Mouse (Mus musculus): Measurements from ENCODE around the gene Pabpc4. TPM values are rescaled to one million over a fixed set of nuclear protein-coding genes. Genes with fewer than 3 reads are reported as not detected.

The Pabpc4 gene
- polyA plus RNA-seq (2015; fragmentation: Illumina TruSeq; extraction: RNeasy Lipid Tissue Mini Kit (QIAGEN cat#74804); ENCODE audit: insufficient read depth, low read depth, low replicate concordance) = 116 TPM

DNA sequence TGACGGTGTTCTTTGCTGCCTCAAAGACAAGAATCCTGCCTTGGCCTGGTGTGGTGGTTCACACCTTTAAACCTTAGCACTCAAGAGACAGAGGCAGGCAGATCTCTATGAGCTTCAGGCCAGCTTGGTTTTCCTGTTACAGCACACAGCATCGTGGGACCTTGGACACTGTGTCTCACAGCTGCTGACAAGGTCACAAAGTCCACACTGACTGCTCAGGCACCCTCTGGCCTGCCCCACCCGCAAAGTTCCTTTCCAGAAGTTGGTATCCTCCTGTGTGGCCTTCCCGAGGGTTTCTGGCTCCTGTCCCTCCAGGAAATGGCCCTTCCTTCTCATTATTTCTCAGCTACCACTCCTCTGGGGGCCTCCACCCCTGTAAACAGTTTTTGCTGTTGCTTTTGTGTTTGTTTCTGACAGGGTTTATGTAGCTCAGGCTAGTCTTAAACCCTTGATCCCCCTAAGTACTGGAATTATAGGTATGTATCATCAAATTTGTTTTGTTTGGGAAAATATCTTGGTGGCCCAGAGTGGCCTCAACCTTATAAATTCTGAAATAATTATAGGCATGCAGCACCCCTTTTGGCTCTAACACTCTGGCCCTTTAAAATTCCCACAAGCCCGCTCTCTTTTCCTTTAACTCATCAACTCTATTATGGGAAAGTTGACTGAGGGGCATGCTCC, at the start of gene Pabpc4:
Pabpc4 (plus strand) TSS at position 631 of the 681 bp plus-strand sequence.

GRCm38 (mm10) chr4:123233492-123234084, 28.6 kb upstream of the Pabpc4 start, which contains the start of gene Heyl:
Heyl (plus strand) TSS chr4:123233556.

GRCm38 (mm10) chr4:123323534-123323933, 61.4 kb downstream of the Pabpc4 start, which contains the start of gene Oxct2a:
Oxct2a (minus strand) TSS chr4:123323634.

DNA sequence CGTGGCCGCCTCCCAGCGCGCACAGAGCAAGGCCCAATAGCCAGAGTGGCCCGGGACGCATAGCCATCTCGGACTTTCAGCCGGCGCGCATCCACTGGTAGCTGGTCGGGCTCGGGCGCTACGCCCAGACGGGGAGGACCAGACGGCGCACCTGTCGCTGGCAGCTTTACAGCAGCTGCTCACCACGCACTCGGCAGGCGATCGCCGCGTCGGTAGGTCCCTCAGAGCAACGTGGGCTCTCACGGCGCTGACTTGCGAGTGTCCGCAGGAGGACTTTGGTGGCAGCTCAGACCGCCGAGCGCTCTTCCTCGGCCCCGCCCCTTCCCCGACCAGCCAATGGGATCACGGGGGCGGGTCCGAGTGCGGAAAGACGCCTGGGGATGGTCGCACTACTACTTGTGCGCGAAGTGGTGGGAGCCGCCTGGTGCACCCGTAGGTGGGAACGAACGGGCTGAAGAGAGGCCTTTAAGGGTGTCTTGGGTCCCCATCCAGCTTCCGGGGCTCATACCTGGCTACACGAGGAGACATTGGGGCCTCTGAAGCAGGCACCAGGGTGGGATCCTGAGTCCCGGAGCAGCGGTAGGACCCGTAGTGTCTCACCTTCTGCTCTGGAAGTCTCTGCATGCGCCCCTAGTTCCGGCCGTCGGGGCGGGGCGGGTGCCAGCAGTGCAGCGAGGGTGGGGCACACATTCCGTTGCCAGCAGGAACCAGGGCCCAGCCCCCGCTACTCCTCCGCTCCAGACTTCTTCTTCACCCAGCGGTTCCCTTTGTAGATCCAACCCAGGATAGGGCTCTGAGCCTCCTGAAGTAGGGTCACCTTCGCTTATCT, 80.7 kb downstream of the Pabpc4 start, which contains the start of gene Bmp8a:
Bmp8a (minus strand) TSS at position 611 of the 829 bp plus-strand sequence.

Other genes starting within 250 kb of the Pabpc4 start
- gene Trit1, start 245.8 kb upstream of the Pabpc4 start, polyA plus RNA-seq (2015; fragmentation: Illumina TruSeq; extraction: RNeasy Lipid Tissue Mini Kit (QIAGEN cat#74804); ENCODE audit: insufficient read depth, low read depth, low replicate concordance) = 6.7 TPM
- gene Bmp8b, start 157.2 kb upstream of the Pabpc4 start, polyA plus RNA-seq (2015; fragmentation: Illumina TruSeq; extraction: RNeasy Lipid Tissue Mini Kit (QIAGEN cat#74804); ENCODE audit: insufficient read depth, low read depth, low replicate concordance) = not detected
- not detected for gene Oxct2b, start 146.1 kb upstream of the Pabpc4 start, polyA plus RNA-seq (2015; fragmentation: Illumina TruSeq; extraction: RNeasy Lipid Tissue Mini Kit (QIAGEN cat#74804); ENCODE audit: insufficient read depth, low read depth, low replicate concordance)
- 10.2 TPM for gene Ppie, start 122.4 kb upstream of the Pabpc4 start, polyA plus RNA-seq (2015; fragmentation: Illumina TruSeq; extraction: RNeasy Lipid Tissue Mini Kit (QIAGEN cat#74804); ENCODE audit: insufficient read depth, low read depth, low replicate concordance)
- gene Hpcal4, start 79.1 kb upstream of the Pabpc4 start, polyA plus RNA-seq (2015; fragmentation: Illumina TruSeq; extraction: RNeasy Lipid Tissue Mini Kit (QIAGEN cat#74804); ENCODE audit: insufficient read depth, low read depth, low replicate concordance) = 0.39 TPM
- not detected for gene Nt5c1a, start 60.8 kb upstream of the Pabpc4 start, polyA plus RNA-seq (2015; fragmentation: Illumina TruSeq; extraction: RNeasy Lipid Tissue Mini Kit (QIAGEN cat#74804); ENCODE audit: insufficient read depth, low read depth, low replicate concordance)
- 3.2 TPM for gene Heyl, start 28.8 kb upstream of the Pabpc4 start, polyA plus RNA-seq (2015; fragmentation: Illumina TruSeq; extraction: RNeasy Lipid Tissue Mini Kit (QIAGEN cat#74804); ENCODE audit: insufficient read depth, low read depth, low replicate concordance)
- gene Oxct2a, start 61.3 kb downstream of the Pabpc4 start, polyA plus RNA-seq (2015; fragmentation: Illumina TruSeq; extraction: RNeasy Lipid Tissue Mini Kit (QIAGEN cat#74804); ENCODE audit: insufficient read depth, low read depth, low replicate concordance) = not detected
- gene Bmp8a, start 80.9 kb downstream of the Pabpc4 start, polyA plus RNA-seq (2015; fragmentation: Illumina TruSeq; extraction: RNeasy Lipid Tissue Mini Kit (QIAGEN cat#74804); ENCODE audit: insufficient read depth, low read depth, low replicate concordance) = not detected

Data from pancreas, adult 10 weeks (tissue).